Mouse (Mus musculus): ENCODE data around the gene Adamts6.

DNA sequence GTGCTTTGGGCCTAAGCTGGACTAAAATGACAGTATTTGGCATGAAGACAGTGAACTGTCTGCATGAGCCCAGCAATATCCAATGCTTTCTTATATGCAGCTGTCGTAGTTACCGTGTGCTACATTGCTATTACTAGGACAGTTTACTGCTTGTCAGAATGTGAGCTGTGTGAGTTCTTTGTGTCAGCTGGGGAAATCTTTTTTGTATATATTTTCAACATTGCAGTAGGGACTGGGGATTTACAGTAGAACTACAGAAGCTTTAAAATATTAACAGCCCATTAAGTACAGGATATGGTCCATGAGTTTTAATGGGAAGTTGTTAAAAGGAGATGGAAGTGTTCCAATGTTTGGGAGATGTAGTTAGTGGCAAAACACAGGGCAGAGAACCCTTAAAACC is 42.1 kb downstream of the Adamts6 start:
- TF ChIP-seq POLR2A (IDR thresholded peaks at IDR 0.05; ENCODE audit: insufficient read depth, low read depth, low read length) = no peak
- TF ChIP-seq CTCF (IDR thresholded peaks at IDR 0.05) = no peak
- no peak for TF ChIP-seq EP300 (IDR thresholded peaks at IDR 0.05; ENCODE audit: insufficient read depth, low read depth, low read length)

Measured in heart, adult 2 months (tissue).